Mouse (Mus musculus): ENCODE data around the gene Gm26992.

DNA sequence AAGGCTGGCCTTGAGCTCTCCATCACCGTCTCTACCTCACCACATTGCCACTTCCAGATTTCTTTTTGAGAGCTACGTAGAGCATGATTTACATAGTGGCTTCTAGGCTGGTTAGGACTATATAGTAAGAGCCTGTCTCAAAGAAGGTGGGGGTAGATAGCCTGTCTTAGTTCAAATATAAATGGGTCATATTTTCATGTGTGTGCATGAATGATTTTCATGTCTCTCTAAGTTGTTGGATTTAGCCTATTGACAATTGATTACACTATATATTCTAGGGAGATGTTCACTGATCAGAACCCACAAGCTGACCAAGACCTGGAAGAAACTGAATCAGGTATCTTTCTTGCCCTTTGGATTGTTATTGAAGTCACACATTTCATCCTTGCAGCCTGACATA is at the start of gene Gm26992:
- no peak for TF ChIP-seq CTCF (conservative IDR thresholded peaks at IDR 0.05; ENCODE audit: insufficient read depth, insufficient read length, low read depth, low read length)
- no peak for TF ChIP-seq POLR2A (IDR thresholded peaks at IDR 0.05; ENCODE audit: low read depth, low read length)
